Mouse (Mus musculus) adrenal gland, adult 18-20 months (tissue): ENCODE data around the gene Trmt13. TPM values are rescaled to one million over a fixed set of nuclear protein-coding genes. Genes with fewer than 3 reads are reported as not detected.
"Not testable (repeated sequence)": the region's sequence is repeated elsewhere in the genome, so short reads cannot be mapped to it uniquely, and the experiment has no call there.

Source experiments
- DNase-seq, 2 experiments: peaks; one replicate each; pipeline ENCODE4 v3.0.0; 2021 to 2022; ENCODE audit warnings: low spot score in 2 of 2
- long read RNA-seq, 2 experiments: library from polyadenylated mRNA; stranded (forward); transcript quantifications; one replicate each; pipeline ENCODE4 v2.0.0; 2021
- total RNA-seq, 2 experiments: library from RNA; stranded (reverse); gene quantifications; 1 replicate in 1 of 2; 2 replicates in 1 of 2; pipeline ENCODE4 v1.2.3; 2021

Gene Trmt13
- 10 to 100 TPM; 10.2 to 12.7 TPM for total RNA-seq
- long read RNA-seq, experiment 1, partial matches to known transcripts = 1 of 6 reads
- long read RNA-seq, experiment 1, other reads (novel, unspliced or antisense) = 3 of 6 reads
- long read RNA-seq, experiment 2, partial matches to known transcripts = 1 of 5 reads
- long read RNA-seq, experiment 2, other reads (novel, unspliced or antisense) = 2 of 5 reads

GRCm38 (mm10) chr3:116614295-116614892 is at the start of gene Trmt13:
Gene Trmt13 (minus strand): TSS chr3:116614587.
- DNase-seq = no peak

- peak; percentile 100 for DNase-seq
These were observed 48.1 kb upstream of the Trmt13 start, which contains the start of gene Mfsd14a for GRCm38 (mm10) chr3:116662463-116662863. Gene Mfsd14a (minus strand): TSS chr3:116662677.

- no peak for DNase-seq
These were observed 47.6 kb upstream of the Trmt13 start for GRCm38 (mm10) chr3:116661870-116662414.

DNA sequence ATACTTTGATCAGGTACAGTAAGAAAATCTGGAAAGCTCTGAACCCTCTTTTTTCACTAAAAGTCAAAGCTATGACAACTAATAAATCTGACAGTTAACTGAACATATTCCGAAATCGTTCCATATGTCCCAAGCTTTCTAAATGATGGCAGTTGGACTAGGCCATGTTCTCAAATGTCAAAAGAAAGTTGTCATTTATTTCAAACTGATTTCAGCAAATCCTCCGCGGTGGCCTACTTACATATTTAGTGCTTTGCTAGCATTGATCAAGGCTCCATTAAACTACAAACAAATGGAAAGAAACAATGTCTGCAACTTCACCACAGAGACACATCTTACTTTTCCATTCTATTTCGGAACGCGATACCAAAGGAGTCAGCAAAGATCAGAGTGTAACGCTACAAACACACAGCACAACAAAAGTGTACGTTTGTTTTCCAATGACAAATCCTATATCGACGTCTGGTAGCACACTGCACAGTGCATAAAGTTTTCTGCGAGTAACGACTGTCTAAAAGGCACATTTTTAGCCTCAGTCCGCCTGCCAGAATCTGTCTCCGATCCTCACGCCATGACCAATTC is 47.0 kb upstream of the Trmt13 start:
- DNase-seq = no peak

DNA sequence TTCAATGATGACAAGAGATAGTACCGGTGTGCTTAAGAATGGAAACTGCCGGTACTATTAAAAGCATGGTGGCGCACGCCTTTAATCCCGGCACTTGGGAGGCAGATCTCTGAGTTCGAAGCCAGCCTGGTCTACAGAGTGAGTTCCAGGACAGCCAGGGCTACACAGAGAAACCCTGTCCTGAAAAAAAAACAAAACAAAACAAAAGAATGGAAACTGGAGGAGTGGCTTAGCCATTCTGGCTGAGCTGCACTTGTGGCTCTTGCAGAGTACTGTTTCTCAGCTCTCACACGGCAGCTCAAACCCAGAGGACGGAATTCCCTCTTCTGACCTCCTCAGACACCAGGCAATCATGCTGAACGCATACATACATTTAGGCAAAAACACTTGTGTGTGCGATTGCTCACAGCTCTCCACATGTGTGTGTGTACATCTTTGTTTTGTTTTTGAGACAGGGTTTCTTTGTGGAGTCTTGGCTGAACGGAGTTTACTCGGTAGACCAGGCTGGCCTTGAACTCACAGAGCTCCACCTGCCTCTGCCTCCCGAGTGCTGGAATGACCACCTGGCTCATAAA is 45.6 kb upstream of the Trmt13 start:
- no peak for DNase-seq

DNA sequence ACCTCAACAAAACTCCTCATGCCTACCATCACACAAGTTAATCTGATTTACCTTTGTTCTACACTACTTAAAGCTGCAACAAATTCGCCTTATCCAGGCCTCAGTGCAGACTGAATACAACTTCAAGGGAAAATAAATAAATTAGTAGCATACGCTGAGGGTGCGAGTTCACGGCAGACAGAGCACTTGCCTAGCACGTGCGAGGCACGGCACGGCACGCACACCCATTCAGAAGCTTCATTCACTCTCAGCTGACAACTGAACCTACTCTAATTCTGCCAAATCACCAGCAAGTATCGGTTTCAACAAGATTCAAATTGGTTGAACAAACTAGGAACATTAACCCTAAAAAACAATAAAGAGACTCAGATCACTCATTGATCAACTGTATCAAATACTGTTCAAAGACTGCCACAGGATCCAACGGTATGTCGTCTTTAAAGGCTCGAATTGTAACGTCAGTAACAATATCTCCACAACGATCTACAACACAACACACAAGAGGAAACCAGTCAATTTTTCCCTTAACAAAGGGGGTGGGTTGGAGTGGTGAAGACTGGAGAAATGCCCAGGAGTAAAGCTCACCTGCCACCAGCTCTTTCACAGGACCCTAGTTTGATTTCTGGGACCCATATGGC is 44.7 kb upstream of the Trmt13 start:
- DNase-seq = no peak

DNA sequence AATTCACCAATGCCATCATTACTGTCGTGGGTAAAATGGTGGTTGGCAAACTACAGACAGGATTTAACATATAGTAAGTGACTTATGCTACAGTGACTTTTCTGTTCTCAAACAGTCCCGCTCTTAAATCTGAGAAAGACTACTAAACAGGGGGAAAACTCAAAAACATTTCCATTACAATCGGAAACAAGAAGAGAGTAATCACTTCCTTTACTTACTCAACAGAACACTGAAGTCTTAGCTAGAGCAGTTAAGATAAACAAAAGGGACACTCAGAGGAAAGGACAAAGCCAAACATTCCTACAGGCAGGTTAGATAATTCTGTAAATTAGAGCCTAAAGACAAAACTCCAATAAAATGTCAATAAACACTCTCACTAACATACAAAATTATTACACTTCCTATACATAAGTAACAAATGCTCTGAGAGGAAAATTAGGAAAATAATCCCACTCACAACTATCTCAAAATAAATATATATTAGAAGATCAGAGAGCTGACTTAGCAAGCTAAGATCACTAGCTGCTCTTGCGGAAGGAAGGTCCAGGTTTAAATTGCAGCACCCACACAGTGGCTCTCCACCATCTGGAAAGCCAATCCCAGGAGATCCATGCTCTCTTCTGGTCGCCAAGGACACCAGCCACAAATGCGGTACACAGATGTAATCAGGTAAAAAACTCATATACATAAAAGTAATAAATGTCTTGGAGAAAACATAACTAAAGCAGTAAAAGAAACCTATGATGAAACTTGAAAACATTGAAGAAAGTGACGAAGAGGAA is 42.0 kb upstream of the Trmt13 start:
- DNase-seq = no peak

DNA sequence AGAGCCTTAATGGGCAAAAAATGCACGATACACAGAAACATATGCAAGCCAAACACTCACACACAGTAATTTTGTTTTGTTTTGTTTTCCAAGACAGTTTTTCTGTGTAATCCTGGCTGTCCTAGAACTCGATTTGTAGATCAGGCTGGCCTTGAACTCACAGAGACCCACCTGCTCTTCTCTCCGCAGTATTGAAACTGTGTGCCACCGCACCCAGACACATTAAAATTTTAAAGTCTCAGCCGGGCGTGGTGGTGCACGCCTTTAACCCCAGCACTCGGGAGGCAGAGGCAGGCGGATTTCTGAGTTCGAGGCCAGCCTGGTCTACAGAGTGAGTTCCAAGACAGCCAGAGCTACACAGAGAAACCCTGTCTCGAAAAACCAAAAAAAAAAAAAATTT is 39.7 kb upstream of the Trmt13 start:
- DNase-seq = not testable (repeated sequence)

GRCm38 (mm10) chr3:116653278-116653945 is 39.0 kb upstream of the Trmt13 start:
- DNase-seq = no peak

DNA sequence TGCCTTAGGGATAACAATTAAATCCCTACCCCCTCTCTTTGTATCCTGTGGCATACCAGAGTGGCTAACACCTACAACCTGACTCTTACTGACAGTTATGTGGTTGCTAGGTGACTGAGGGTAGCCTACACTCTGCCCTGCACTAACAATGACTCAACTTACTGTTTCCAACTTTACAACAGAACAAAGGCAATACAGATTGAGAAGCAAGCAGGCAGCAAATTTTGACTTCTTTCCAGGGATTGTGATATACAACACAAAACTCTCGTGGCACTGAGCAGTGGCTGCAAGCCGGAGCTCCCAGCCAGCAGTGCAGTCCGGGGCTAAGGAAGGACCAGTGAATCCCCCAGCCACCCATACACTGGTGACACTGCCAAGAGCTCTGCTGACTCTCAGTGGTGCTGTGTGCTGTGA is 37.7 kb upstream of the Trmt13 start:
- no peak for DNase-seq

DNA sequence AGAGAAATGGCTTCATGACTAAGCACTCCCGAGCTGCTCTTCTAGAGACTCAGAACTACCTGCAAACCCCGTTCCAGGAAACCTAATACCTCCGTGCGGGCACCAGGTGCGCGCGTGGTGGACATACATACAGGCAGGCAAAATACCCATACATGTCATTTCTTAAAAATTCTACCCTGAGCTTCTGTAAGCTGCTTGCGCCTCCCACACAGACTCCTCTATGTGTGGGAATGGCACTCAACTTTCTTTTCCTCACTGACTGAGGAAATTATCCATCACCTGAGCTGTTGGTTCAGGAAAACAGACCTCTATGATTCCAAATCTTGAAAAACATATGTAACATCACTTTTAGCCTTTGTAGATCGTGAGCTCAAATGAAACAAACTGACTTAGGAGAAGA is 36.3 kb upstream of the Trmt13 start:
- no peak for DNase-seq

DNA sequence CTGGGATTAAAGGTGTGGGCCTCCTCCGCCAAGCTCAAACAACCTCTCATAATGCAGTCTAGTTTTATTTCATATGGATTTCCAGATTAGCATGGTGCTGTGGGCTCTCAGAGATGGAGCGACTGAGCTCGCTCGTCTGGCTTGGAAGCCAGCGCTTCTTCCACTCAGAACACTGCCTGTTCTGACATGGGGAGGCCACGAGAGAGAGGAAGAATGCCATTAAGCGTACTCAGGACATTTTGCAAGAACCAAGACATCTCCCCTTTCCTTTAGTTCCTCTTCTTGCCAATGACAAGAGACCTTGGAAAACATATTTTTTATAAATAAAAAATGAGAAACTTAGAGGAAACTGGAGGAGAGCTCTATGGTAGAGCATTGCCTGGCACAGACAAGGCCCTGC is 34.4 kb upstream of the Trmt13 start:
- DNase-seq = no peak

DNA sequence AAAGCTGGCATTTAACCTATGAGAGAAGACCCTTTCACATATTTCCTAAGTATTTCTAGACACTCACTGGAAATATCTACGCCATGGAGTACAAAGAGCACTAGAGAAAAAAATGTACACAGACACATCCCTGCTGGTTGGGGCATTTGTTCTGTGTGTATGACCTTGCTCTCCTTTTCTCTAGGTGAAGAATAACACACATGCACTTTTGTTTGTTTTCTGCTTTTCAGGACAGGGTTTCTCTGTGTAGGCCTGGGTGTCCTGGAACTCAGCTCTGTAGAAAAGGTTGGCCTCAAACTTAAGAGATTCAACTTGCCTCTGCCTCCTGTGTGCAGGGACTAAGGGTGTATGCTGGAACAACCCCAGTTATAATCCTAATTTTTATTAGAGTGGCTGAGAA is 32.0 kb upstream of the Trmt13 start:
- DNase-seq = no peak

GRCm38 (mm10) chr3:116642373-116642772 is 28.0 kb upstream of the Trmt13 start:
- no peak for DNase-seq

DNA sequence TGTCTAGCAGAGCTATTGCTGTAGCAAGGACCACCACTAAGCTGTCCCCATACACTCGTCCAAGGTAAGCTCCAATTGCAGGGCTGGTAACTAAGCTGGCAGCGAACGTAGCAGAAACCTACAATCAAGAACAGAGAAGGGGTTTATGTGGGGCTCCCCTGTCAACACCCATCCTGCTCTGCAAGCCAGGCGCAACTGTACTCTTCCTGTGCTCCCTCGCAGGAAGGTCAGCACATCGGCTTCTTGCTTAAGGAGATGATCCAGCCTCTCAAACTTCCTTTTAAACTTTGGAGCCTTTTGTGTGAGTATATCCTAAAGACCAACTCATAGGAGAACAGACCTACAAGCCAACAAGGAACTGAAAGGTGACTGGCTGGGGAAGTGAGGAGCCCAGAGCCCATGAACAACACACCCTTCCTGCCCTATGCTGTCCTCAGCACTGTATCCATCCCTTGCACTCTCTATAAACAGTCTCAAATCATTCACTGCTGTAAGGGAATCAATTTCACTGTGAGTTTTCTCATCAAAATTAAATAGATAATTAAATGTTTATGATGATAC is 27.5 kb upstream of the Trmt13 start:
- no peak for DNase-seq

DNA sequence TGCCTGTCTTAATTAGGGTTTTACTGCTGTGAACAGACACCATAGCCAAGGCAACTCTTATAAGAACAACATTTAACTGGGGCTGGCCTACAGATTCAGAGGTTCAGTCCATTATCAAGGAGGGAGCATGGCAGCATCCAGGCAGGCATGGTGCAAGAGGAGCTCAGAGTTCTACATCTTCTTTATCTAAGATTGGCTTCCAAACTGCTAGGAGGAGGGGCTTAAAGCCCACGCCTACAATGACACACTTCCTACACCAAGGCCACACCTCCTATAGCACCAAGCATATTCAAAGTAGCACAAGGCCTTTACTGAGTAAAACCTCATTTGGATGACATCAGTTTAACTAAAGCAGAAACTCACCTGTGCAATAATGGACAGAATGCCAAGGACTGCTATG is 25.6 kb upstream of the Trmt13 start:
- no peak for DNase-seq

DNA sequence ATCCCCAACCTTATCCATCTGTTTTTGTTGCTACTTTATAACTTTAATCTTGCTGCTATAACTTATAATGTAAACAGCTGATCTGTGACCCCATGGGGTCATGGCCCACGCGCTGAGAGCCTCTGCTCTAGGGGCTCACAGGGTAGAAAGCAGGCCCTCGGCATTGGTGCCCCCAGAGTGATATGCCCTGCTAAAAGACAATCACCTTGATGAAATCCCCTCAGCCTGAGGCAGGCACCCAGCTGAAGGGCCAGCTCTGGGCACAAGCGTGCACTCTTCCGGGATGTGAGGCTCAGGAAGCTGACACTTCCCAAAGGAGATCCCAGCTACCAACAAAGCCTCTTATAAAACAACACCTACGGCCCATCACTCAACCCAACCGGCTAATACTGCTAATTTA is 24.2 kb upstream of the Trmt13 start:
- DNase-seq = no peak

DNA sequence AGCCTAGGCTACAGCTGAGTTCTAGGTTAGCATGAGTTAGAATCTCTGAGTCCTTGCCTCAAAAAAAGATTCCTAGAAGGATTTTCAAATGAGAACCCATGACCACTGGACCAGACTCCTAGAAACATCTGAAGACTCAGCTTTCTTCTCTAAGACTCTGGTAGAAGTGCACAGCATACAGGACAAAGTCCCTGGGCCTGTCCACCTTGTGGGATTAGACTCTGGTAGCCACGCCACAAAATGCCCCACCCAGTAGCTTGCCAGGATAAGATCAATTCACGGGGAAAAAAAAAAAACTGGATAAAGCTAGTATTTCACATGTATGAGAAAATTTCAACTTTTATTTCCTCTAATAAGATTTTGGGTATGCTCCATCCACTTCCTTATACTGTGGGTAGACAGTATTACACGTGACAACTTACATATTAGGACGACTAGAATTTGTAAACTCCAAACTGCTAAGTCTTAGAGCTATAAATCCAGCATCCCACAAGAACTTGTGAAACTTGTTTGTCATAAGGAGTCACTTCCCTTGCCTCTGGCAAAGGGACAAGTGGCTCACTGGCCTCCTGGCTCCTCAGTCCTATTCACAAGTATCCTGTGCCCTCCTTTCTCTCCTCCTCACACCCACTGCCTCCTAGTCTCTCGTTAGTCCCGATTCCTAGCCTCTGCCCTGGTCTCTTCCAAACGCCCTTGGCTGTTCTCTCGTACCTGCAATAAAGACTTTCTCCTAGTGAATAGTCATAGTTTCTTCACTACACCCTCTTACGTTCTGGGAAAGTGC is 23.5 kb upstream of the Trmt13 start:
- DNase-seq = no peak

DNA sequence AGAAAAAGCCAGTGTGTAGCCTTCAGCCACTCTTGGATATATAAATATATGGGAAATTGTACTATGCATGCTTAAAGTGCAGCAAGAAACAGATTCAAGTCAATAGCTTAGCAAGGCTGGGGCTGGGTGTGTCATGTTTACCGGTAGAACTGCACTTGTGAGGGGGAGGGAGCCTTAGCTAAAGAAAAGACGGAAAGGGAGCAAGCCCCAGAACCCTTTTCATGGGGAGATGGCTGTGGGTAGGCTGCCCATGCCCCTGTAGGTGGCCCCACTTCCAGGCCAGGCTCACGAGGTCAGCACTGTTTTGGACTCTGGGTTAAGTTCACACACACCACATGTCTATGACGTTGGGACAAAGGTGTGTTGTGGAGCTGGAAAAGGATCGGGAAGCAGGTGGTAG is 21.4 kb upstream of the Trmt13 start:
- DNase-seq = no peak
